Mouse (Mus musculus) neutrophil, adult 65 days (primary cell): ENCODE measurements around the gene Syt6. TPM values are rescaled to one million over a fixed set of nuclear protein-coding genes. Genes with fewer than 3 reads are reported as not detected.

Experiments used
- total RNA-seq: library from RNA; stranded (reverse); gene quantifications from 2 replicates; pipeline ENCODE4 v1.2.4, GENCODE M21; 2023

The Syt6 gene
- not detected in 2 replicates for total RNA-seq

DNA sequence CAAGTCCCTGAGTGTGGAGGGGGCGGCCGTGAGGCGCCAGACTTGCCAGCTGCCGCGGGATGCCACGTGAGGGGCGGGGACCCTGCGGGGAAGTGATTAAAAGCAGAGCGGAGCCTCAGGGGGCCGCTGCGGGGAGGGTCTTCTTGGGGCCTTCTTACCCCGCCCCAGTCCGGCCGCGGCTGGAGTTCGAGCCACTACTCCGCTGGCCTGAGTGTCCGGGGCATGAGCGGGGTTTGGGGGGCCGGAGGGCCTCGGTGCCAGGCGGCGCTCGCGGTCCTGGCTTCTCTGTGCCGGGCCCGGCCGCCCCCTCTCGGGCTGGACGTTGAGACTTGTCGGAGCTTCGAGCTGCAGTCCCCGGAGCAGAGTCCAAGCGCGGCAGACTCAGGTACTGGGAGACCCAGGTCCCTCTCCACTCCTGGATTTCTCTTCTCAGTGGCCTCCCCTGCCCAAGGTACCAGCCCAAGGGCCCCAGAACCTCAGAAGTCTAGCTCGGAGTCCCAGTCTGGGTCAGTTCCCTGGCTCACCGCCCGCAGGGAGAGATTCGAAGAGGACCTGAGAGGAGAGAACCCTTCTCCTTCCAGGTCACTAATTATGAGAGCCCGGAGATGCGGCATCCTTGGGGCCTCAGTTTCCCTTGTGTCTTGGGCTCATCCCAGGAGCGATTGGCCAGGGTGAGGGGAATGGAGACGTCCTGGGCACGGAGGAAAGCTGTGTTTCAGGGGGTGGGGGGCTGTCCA lies at the start of gene Syt6:
TSS of gene Syt6 (plus strand) at position 76 of the 737 bp plus-strand sequence.

DNA sequence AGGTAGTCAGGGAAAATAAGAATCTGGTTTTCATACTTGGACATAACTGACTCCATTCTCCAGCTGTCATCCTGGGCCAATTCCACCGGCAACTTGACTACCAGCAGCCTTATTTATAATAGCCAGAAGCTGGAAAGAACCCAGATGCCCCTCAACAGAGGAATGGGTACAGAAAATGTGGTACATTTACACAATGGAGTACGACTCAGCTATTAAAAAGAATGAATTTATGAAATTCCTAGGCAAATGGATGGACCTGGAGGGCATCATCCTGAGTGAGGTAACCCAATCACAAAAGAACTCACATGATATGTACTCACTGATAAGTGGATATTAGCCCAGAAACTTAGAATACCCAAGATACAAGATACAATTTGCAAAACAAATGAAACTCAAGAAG lies 70.9 kb downstream of the Syt6 start, which contains the start of gene Atg4a-ps:
TSS of gene Atg4a-ps (minus strand) at position 101 of the 400 bp plus-strand sequence.

Other genes with a start within 250 kb of the Syt6 start
- gene Atg4a-ps, start 70.8 kb downstream of the Syt6 start, total RNA-seq: not detected in 2 replicates
- gene Olfml3, start 162.8 kb downstream of the Syt6 start, total RNA-seq: 0.95 and 1.1 TPM in 2 replicates
- gene Gm10964, start 164.1 kb downstream of the Syt6 start, total RNA-seq: not detected in 2 replicates
- 365 and 395 TPM in 2 replicates for gene Hipk1, start 216.3 kb downstream of the Syt6 start, total RNA-seq
- gene Dclre1b, start 234.2 kb downstream of the Syt6 start, total RNA-seq: 37.8 and 46.5 TPM in 2 replicates
- gene Ap4b1, start 234.3 kb downstream of the Syt6 start, total RNA-seq: 15.1 and 27.7 TPM in 2 replicates
- 0.38 TPM in 1 of 2 replicates, not detected in the other for gene Gm43064, start 234.3 kb downstream of the Syt6 start, total RNA-seq